Mouse (Mus musculus) gastrocnemius, adult 8-10 months (tissue): ENCODE data around the gene Tepsin. TPM values are rescaled to one million over a fixed set of nuclear protein-coding genes. Genes with fewer than 3 reads are reported as not detected.

Source experiments
- microRNA-seq: library from miRNA; unstranded; fragments of <30 nt; microRNA quantifications from one replicate; pipeline ENCODE4 v1.2.0, GENCODE M21; 2022
- total RNA-seq, 4 experiments: library from RNA; stranded (reverse); gene quantifications; 2 replicates each; pipeline ENCODE4 v1.2.4; 2022

Tepsin gene
- total RNA-seq, 4 experiments from 2014 or later = 4.9 to 5.8 (median 5.4) TPM

Small RNA genes lying within 50 kb of the gene (microRNA-seq; reads per million reads assigned to microRNA genes)
- not detected for gene Gm25948

Other genes starting within 250 kb of the Tepsin start
- 10 to 100 TPM; 26.4 to 32.0 (median 30.1) TPM for gene Chmp6, start 185.3 kb downstream of the Tepsin start, total RNA-seq
- 1 to 10 TPM in 2 of 4 experiments, under 1 TPM in 2; 0.56 to 1.7 (median 1.2) TPM for gene Baiap2, start 156.0 kb downstream of the Tepsin start, total RNA-seq
- gene Aatk, start 51.6 kb downstream of the Tepsin start, total RNA-seq = 1 to 10 TPM; 2.3 to 5.0 (median 3.1) TPM
- gene Cep131, start 11.9 kb downstream of the Tepsin start, total RNA-seq = 1 to 10 TPM; 5.0 to 9.2 (median 7.5) TPM
- gene Ndufaf8, start 197 bp upstream of the Tepsin start, total RNA-seq = 10 to 100 TPM; 34.0 to 46.3 (median 41.0) TPM
- 10 to 100 TPM; 36.3 to 53.3 (median 39.2) TPM for gene Slc38a10, start 52.6 kb upstream of the Tepsin start, total RNA-seq
- 1 to 10 TPM; 3.6 to 5.8 (median 4.7) TPM for gene Bahcc1, start 134.2 kb upstream of the Tepsin start, total RNA-seq
- gene Actg1, start 249.8 kb upstream of the Tepsin start, total RNA-seq = 100 to 1,000 TPM; 131 to 185 (median 162) TPM